Mouse (Mus musculus) frontal cortex, adult (tissue): ENCODE data around the gene Rnls.
"Not testable (repeated sequence)": the region's sequence is repeated elsewhere in the genome, so short reads cannot be mapped to it uniquely, and the experiment has no call there.

Experiments used
- ATAC-seq: cut with Nextera tagmentation; 2 replicates; pipeline ENCODE4 v1.9.2; 2017; ENCODE audit warnings: mild to moderate bottlenecking, moderate library complexity, mixed read lengths; ENCODE audit not compliant: low TSS enrichment

Rnls gene

DNA sequence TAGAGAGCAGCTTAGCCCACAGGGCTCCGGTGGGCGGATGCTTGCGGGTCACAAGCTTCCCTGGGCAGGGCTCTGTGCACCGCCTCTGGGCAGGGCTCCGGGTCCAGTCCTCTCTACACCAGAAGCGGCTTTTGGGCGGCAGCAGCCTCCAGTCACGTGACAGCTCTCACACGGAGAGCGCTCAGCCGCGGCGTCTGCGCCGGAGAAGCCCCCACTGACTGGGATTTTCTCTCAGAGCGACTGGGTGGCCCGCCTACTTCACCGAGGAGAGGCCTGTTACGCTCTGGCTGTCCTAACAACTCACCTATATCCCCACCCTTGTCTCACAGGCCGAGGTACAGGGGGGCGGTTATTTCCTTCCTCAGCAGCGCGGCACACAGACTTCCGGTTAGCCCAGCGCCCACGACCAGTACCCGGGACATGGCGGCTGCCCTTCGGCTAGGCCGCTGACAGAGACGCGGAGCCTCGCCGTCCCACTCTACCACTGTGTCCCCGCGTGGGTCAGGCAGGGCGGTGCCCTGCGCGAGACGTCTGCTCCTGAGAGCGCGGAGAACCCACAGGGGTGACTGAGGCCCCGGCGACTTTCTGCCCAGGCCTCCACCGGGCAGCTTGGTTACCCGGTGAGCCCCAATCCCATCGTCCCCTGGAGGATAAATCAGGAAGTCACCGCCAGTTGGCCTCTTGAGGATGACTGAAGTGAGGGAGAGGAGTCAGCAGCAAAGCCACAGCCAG, at the start of gene Rnls:
TSS of gene Rnls (minus strand) at position 645 of the 732 bp plus-strand sequence.
- ATAC-seq = peak; percentile 96

DNA sequence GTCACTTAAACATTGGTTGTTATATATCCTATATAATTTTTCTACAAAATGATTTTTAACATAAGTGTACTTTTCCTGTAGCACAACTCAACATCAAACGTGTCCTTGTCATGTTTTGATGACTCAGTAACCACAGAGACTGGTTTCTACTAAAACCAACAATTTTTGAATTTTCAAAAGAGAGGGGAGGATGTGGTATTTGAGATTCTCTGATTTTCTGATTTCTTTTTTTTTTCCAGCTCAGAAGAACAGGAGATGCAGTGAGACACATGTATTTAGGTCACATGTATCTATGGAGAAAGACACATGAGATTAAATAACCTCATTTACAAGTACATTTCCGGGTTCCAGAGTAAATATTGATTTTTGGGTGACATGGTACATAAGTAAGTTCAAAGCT, 37.4 kb upstream of the Rnls start:
- no peak for ATAC-seq

DNA sequence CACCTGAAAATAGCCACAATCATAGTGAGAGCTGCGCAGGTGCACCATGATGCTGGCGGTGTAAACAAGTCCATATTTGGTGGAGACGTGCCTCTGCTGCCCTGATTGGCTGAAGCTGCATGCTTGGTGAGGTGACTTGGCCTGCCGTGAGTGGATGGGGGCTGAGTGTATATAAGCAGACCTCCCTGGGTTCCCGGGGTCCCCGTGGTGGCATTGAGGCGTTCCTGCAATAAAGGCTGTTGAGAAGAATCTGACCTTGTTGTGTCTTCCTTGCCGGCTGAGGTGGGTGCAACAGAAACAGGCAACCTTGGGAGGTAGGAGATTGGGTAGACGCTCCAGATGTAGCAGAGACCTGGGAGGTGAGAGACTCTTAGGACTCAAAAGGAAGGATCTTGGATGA, 27.3 kb upstream of the Rnls start:
- not testable (repeated sequence) for ATAC-seq

DNA sequence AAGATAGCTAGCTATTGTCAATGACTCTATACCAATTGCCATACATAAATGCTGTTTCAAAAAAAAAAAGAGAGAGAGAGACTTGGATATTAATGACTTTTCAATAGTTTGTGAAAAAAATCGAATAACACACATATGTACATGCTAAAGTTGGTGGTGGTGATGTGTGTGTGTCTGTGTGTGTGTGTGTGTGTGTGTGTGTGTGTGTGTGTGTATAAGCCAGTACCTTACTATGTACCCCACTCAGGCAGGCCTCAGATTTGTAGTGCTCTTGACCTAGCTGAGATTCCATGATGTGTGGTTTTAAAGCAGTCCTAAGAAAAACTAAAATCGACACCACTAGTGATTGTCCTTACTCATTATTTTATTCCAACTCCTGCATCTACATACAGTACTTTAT, 11.3 kb downstream of the Rnls start:
- ATAC-seq = no peak

DNA sequence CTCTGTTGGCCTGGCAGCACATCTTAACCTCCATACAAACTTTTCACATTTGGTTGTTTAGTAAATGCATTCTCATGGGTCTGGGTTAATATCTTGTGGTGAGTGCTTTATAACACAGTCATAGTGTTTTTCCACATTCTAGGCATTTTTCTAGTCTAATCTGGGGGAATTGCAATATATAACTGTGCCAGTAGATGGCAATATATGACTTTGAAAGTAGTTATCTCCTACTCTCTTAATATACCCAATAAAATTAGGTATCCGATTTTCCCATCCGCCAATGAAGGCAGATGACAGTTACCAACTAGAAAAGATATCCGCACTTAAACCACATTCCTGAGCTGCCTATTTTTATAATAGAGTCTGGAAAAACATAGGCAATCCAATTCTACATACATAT, 11.7 kb downstream of the Rnls start:
- peak; percentile 95 for ATAC-seq

DNA sequence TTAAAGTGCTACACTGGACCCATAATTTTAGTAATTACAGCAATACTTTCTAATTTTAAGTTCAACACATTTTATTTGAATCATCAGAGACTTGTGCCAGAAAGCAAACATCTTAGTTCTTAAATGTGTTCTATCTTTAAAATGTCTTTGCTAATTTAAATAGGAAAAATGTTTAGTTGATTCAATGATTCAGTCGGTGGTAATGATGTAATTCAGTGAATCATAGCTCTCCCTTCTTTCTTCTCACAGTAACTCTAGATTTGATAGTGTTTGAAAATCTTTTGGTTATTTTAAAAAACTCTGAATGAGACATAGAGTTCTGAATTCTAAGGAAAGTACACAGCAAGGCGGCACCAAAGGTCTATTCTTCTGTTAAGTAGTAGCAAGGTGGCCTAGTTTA, 23.3 kb downstream of the Rnls start:
- peak; percentile 83 for ATAC-seq

DNA sequence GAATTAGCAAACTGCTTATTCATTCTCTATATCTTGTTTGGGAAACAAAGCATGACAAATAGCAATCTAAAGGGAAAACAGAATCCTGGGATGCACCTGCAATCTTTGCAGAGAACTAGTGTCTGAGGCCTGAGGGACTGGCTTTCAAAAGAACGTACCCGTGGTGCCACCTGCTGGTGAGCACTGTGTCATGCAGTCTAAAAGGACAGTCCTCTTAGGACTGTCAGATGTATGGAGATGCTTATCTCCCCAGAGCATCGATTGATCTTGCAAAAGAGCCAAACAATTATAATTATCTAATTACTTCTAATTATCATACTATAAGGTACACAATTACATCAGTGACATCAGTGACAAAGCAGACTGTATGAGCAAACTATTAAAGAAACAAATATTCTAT, 25.4 kb downstream of the Rnls start:
- ATAC-seq = peak; percentile 88

DNA sequence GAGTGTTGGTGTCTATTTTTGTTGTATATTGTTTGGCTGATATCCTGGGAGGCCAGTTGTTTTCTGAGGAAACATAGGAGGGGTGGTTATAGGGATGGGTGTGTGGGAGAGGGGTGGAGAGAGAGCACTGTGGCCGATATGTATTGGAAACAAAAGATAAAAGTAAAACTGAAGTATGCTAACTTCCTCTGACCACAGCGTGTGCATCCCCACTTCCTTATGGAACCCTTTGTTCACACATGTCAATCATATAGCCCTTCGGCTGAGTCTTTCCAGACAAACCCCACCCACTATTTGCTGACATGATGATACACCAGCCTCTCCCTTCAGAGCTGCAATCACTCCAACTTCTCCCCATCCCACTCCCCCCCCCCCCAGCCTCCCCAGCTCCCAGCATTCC, 35.1 kb downstream of the Rnls start:
- no peak for ATAC-seq

DNA sequence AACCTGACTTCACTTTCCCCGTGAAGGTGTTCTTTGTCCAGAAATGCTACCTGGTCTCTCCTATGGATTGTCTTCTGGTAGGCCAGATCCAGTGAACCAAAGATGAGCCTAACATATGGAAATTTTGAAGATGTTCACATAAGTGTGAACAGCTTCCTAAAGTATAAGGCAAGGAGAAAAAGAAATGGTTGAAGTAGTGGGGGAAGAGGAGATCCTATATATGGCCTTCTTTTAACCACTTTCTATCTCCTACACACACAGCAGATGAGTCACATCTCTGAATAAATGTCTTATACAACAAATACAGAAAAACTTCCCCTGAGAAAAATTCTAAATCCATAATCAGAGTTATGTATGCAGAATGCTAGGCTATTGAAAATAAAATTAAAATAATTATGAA, 52.0 kb downstream of the Rnls start:
- peak; percentile 97 for ATAC-seq

DNA sequence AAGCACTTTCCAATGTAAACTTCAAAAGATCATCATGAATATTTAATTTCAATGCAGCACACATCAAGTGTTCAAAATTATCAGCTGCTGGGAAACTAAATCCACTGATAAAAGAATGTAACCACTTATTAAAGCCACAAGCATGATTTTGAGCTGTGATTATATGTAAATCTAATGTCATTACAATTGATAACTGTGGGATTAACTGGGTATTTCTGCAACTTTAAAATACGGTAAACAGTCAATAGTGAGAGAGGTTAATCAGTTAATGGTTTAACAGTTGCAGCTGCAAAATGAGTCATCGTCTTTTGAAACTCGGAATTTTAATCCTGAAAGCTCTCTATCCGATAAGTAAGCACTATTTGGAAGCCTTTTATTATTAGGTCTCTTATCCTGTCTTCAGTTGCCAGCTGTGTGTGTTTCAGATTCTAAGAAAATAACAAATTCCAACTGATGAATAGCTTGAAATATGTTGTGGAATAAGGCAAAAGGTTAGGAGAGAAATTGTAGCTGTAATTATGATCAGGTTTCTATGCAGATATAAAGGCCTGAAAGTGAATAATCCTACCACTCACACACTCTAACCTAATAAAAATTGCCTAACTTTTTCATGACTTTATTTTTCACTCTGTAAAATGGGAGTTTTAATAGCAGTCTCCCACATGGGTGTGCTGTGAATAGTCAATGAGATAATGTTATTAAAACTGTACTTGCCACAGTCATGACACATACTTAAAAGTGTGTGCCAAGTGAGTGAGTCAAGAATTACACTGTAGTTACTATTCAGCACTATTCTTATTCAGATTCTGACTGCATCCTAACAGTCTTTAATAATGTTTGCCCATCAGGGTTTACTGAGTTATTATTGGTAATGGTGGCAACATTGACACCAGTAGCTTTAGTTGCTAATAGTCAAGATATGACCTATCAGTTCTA, 65.1 kb downstream of the Rnls start:
- no peak for ATAC-seq

DNA sequence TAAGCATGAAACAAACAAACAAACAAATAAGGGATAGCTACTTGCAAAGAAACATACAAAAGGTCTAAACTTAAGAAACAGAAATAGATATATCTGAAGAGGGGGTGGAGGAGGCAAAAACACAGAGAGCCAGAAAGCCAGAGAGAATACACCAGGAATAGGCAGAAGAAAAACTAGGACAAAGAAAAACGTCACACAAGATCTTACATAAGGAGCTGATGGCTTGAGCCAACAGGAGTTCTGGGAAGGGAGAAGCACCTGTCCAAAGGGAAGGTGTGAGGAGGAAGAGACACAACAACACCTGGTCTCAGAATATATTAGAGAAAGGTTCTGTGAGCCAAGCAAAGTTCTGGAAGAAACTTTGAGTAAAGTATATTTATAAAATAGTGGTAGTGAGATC, 73.3 kb downstream of the Rnls start:
- ATAC-seq = peak; percentile 68

DNA sequence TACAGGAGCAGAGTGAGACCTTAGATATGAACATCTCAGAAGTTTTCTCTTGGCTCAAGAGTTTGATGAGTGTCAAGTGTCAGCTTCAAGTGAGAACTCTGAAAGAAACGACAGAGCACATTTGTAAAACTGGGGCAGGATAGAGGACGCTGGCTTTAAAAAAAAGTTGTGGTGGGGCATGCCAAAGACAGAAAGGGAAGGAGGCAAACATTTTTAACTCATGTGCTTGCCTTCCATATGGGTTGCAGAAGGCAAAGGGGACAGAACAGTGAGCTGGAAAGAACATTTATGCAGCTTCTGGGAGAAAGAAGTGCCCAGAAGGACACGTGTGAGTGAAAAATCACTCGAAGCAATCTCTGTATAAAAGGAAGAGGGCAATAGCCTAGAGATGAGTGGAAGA, 75.0 kb downstream of the Rnls start:
- peak; percentile 72 for ATAC-seq

DNA sequence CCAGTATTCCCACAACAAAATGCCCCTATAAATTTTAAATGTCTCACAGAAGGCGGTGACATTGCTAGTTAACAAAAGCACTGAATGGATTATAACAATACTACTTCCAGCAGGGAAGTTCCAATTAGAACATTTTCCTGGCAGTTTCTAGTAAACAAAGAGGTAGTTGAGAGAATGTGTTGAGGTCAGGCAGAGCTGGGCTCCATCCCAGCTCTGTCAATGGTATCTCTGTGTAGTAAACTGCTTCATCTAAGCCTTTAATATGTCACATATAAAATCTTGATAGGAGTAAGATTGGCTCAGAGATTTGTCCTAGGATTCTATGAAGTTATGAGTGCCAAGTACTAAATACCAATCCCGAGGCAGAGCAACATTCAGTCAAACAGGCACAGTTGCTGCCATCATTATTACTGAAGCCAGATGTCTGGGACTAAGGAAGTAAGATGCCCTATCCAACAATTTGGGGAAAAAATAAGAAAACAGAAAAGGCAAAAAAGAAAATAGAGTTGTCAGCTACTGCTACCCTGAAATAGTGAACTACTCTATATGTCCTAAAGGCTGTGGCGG, 92.3 kb downstream of the Rnls start:
- ATAC-seq = no peak

DNA sequence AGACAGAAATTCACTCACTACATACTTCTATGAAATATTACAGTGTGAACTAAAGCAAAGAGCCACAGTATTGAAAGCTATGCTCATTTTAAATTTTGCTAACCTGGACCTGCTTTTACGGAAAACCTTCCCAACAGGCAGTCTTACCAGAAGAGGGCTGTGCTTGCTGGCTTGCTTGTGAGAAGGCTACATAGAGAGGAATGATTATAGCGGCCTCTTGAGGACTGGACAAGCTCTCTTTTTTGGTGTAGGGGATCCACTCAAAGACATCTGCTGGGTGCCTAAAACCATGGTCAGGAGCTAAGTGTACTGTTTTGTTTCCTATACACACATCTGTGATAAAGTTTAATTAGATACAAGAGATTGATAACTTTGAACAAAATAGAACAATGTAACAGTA, 95.8 kb downstream of the Rnls start:
- ATAC-seq = no peak

DNA sequence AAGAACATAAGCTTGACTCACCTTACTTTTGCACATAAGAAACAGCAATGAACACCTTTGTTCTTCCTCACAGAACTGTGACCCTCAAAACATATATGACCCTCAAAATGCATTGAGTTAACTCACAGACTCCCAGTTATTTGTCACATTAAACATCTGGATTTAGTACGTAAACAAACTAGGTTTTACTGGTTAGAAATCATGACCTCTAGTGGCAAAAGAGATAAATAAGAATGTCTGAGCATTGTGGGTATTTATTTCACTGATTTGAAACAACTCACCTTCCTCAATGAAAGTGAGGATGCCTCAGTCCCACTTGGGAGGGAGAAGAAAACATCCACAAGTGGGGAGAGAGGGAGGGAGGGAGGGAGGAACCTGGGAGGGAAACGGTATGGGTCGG, 109.1 kb downstream of the Rnls start:
- ATAC-seq = no peak

DNA sequence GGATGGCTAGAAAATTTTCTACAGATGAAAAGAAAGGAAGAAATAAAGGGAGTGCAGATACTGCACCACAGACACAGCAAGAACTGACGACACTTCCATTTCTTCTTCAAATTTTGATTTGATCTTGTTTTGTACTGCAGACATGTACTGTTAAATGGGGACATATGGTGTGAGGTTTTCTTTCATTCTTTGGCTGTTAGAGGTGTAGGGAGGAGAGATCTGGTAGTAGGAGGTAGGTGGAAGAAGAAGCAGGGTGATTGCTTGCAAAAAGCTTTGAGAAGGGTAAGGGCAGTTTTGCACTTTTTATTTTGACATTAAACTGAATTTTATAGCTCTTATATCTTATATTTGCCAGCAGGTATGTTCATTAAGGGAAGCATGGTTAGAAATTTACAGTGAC, 115.7 kb downstream of the Rnls start:
- peak; percentile 93 for ATAC-seq

DNA sequence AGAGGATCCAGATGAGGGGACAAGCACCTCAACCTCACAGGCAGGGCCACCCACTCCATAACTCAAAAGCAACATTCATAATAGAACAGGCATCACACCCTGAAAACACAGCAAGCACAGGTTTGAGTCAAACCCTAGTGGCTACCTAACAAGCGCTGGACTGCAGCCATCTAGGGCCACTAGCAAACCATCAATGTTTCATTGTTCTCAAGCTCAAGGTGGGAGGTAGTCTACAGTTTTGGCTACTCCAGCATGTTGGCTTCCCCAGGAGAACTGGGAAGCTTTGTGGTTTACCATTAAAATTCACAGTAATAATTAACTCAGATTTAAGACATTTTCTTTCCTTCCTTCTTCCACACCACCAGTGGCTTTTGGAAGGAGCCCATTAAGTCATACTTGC, 118.4 kb downstream of the Rnls start:
- ATAC-seq = no peak

DNA sequence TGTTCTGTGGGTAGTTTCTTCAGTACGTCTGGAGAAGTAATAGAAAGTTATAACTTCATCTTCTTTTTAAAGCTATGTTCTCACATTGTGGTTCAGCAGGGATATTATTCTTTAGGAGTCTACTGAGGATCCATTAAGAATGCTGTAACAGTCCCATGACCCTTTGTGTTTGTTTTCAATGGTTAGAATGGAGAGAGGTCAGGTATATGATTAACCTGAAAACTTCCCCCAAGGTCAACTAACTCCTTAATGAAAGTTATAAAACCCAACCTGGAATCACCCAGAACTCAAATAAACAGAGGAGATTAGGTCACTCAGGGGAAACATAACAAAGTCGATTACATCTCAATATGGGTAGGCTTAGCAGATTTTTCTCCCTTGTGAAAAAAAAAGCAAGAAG, 120.5 kb downstream of the Rnls start:
- ATAC-seq = no peak

DNA sequence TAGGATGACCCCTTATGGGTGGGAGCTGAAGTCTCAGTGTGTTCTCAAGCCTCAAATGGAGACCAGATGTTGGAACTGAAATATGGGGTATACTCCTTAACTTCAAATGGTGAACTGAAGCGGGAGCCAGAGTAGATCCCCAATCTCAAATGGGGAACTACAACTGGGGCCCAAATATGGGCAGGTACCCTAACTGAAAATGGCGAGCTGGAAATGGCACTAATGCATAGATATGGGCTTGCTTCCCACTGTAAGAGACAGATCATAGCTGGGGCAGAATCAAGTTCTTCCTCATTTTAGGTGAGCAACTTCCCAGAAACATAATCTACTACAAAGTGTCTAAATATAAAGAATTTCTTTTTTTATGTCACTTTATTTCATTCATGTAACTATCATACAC, 121.9 kb downstream of the Rnls start:
- ATAC-seq = no peak

DNA sequence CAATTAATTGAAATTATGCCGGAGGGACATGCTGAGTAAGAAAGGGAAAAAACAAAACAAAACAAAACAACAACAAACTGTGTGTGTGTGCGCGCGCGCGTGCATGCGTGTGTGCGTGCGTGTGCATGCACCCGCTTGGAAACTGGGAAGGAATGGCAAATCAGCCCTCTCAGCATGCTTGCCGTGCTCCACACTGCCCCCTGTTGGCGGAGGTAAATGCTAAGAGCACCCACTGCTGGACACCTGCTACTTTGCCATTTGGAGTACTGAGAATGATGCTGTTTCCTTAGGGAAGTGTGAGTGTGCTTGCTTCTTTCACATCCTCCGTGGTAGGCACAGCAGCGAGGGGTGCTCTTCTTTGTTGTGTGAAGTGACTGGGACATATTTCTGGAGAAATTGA, 124.1 kb downstream of the Rnls start:
- ATAC-seq = no peak

DNA sequence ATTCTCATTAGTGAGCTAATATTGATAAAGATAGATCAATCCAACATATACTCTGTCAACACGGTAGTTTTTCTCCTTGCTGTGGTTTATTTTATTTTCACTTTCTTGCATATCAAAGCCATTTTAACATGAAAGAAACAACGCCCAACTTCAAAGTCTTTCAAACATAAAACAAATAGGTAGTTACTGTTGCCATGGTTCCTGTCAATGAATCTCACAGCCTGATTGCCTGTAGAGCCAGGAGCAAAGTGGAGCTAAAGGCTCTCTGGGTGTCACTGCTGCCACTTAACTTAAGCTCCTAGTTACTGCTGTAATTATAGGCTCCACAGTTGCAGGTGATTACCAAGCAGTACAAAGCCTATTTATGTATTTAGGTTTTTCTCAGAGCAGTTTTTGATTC, 126.8 kb downstream of the Rnls start:
- no peak for ATAC-seq

DNA sequence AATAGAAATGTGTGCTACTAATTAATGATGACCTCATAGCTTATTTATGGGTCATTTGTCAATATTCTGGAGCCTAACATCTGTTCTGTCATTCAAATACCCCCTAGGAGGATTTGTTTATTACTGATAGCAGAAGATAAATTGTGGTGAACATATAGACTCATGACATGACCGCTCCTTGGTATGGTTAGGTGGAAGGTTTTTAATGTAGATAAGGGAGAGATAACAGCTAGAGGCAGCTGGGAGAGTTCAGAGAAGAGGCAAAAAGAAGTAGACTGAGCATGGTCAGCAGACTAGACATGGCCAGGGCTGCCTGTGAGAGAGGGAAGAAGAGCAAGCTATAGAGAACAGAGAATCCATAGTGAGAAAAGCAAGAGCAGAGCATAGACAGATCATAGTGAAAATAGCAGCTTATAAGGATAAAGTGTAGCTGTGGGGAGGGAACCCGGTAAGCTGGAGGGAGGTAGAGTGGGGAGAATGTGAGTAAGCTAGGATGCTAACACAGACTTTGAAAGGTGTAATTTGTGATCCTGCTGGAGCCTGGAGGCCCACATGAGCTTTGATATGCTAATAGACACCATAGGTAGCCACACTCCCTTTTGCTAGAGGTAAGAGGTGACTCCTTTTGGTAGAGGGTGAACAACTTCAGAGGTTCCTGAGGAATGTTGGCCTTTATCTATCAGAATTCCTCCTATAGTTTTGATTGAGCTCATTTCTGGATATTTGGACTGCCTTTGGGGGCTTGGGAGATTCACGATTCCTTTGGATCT, 127.7 kb downstream of the Rnls start:
- ATAC-seq = no peak
